Mouse (Mus musculus) heart, embryonic 10.5 days (tissue): Measurements from ENCODE around the gene Abhd11. TPM values are rescaled to one million over a fixed set of nuclear protein-coding genes. Genes with fewer than 3 reads are reported as not detected.
A peak's percentile ranks its signal among the peaks of the same experiment; 100 is the strongest.

Experiments used
- DNase-seq: peaks from one replicate; pipeline ENCODE4 v3.0.0-alpha.2; 2017; ENCODE audit warnings: low spot score
- H3K27ac ChIP-seq: fragments of 300-500 bp; sonication (generic); 2 replicates; pipeline ENCODE4 v1.5.1; 2016; ENCODE audit warnings: mild to moderate bottlenecking
- H3K27me3 ChIP-seq: fragments of 300-500 bp; sonication (generic); 2 replicates; pipeline ENCODE4 v1.6.1; 2016; ENCODE audit warnings: mild to moderate bottlenecking; ENCODE audit not compliant: poor library complexity, insufficient read depth, severe bottlenecking
- H3K36me3 ChIP-seq: fragments of 300-500 bp; sonication (generic); 2 replicates; pipeline ENCODE4 v1.6.1; 2016; ENCODE audit warnings: mild to moderate bottlenecking, moderate library complexity
- H3K4me1 ChIP-seq: fragments of 300-500 bp; sonication (generic); 2 replicates; pipeline ENCODE4 v1.6.1; 2016; ENCODE audit warnings: mild to moderate bottlenecking
- H3K4me3 ChIP-seq: fragments of 300-500 bp; sonication (generic); 2 replicates; pipeline ENCODE4 v1.5.1; 2016; ENCODE audit warnings: mild to moderate bottlenecking, moderate library complexity
- H3K9me3 ChIP-seq: fragments of 300-500 bp; sonication (generic); 2 replicates; pipeline ENCODE4 v1.6.1; 2016; ENCODE audit warnings: mild to moderate bottlenecking, moderate library complexity
- WGBS: fragments of 180-500 bp; shearing (Covaris S2); methylation state at CpG from one replicate; pipeline ENCODE4 v1.1.7; 2016; 5-methylcytosine and 5-hydroxymethylcytosine counted together
- polyA plus RNA-seq: library from polyadenylated mRNA; unstranded; fragments of >200 nt; fragmentation: Nextera tagmentation; extraction: Ambion mirVana; gene quantifications from 2 replicates; pipeline ENCODE4 v1.2.1, GENCODE M21; 2016

The Abhd11 gene
- polyA plus RNA-seq, 1 experiment from 2014 or later: 57.8 TPM

- WGBS: 89% methylated on average over 4 of the region's 4 CpGs
Observed at GRCm38 (mm10) chr5:134999797-135000196, 9.2 kb upstream of the Abhd11 start.

GRCm38 (mm10) chr5:135000751-135001150 lies 8.2 kb upstream of the Abhd11 start:
- Histone ChIP-seq H3K9me3 (no peaks in the 10 kb centered on the region), H3K27ac (peak overlapping the region; percentile 24; the same call in 1 of the 2 replicates), H3K27me3 (0 out of 2 replicates have a peak, but pooled peaks cover 6% of the 10 kb centered on the region), H3K36me3 (no peaks in the 10 kb centered on the region), H3K4me3 (0 out of 2 replicates have a peak overlapping the region, but pooled peaks have one; percentile 36), H3K4me1 (peaks cover 14% of the 10 kb centered on the region)
- WGBS: 59% methylated on average over 16 of the region's 16 CpGs
- no peak for DNase-seq

More at GRCm38 (mm10) chr5:134999797-135000196, 9.2 kb upstream of the Abhd11 start:
- Histone ChIP-seq H3K9me3 (no peaks in the 10 kb centered on the region), H3K36me3 (no peaks in the 10 kb centered on the region), H3K27me3 (no peaks in the 10 kb centered on the region), H3K4me1 (peaks cover 14% of the 10 kb centered on the region), H3K27ac (no peak overlapping the region), H3K4me3 (no peak overlapping the region)
- DNase-seq: no peak

GRCm38 (mm10) chr5:135001309-135001708 lies 7.6 kb upstream of the Abhd11 start:
- Histone ChIP-seq H3K9me3 (no peaks in the 10 kb centered on the region), H3K4me3 (peak overlapping the region; percentile 36), H3K27ac (peak overlapping the region; percentile 24; the same call in 1 of the 2 replicates), H3K27me3 (0 out of 2 replicates have a peak, but pooled peaks cover 6% of the 10 kb centered on the region), H3K4me1 (peaks cover 14% of the 10 kb centered on the region), H3K36me3 (no peaks in the 10 kb centered on the region)
- 6% methylated on average over 14 of the region's 14 CpGs for WGBS
- DNase-seq: no peak

DNA sequence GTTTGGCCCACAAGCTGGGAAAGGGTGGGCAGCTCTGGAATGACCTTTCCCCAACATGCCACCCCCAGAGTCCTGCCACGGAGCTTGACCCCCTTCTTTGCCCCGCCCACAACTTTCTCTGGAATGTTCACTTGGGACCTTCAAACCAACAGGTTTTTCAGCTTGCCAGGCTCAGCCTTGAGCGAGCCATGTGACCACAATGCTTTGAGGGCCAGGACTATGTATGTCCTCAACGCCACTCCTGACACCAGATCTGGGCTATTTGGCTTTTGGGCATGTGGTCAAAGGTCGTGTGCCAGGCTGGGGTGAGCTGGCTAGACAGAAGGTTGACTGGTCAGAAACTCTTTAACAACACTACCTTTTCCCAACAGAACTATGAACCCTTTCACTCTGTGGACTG lies 6.8 kb upstream of the Abhd11 start:
- Histone ChIP-seq H3K27ac (no peak overlapping the region), H3K4me1 (peaks cover 14% of the 10 kb centered on the region), H3K4me3 (no peak overlapping the region), H3K9me3 (no peaks in the 10 kb centered on the region), H3K27me3 (0 out of 2 replicates have a peak, but pooled peaks cover 6% of the 10 kb centered on the region), H3K36me3 (no peaks in the 10 kb centered on the region)
- 56% methylated on average over 5 of the region's 5 CpGs for WGBS
- no peak for DNase-seq

DNA sequence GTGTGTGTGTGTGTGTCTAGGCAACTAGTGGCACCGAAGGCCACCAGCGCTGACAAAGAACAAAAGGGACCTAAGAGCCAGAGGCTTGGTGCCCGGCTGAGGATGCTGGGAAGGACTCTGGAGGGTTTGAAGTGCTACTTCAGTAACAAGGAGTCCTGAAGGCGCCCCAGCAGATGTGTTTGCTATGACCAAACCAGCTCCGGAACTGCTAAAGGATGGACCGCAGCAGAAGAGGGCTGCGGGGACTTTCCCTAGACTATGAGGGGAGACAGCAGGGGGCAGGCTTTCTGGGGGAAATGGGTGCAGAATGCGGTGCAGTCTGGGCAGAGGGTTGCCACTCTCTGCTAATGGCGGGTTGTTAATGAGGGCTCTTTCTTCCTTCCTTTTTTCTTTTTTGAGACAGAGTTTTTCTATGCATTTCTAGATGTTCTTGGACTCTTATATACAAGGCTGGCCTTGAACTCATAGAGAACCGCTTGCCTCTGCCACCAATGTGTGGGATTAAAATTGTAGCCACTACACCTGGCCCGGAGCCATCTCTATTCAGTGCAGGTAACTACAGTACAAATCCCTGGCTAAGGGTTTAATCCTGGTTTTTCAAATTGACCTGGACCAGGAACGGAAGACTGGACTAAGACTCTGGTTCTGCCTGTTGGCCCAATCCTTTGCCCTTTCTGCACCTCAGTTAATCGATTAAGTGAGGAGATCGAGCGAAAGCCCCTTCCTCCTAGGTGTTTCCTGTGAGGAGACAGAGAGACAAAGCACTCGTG lies 965 bp upstream of the Abhd11 start:
- 29% methylated on average over 16 of the region's 16 CpGs for WGBS
- no peaks in the 10 kb centered on the region for H3K9me3 ChIP-seq
- peak overlapping the region; percentile 97 for H3K27ac ChIP-seq
- DNase-seq: no peak
- H3K4me1 ChIP-seq: peaks cover 40% of the 10 kb centered on the region
- H3K4me3 ChIP-seq: peak overlapping the region; percentile 75
- H3K27me3 ChIP-seq: 0 out of 2 replicates have a peak, but pooled peaks cover 6% of the 10 kb centered on the region
- H3K36me3 ChIP-seq: peaks cover 6% of the 10 kb centered on the region

- Histone ChIP-seq H3K9me3 (no peaks in the 10 kb centered on the region), H3K27me3 (0 out of 2 replicates have a peak, but pooled peaks cover 6% of the 10 kb centered on the region), H3K27ac (peak overlapping the region; percentile 97), H3K4me1 (peaks cover 42% of the 10 kb centered on the region), H3K4me3 (peak overlapping the region; percentile 75), H3K36me3 (peaks cover 6% of the 10 kb centered on the region)
- WGBS: under 1% methylated on average over 37 of the region's 37 CpGs
- DNase-seq: peak; percentile 96
Observed at GRCm38 (mm10) chr5:135009590-135010319, 803 bp downstream of the Abhd11 start.

GRCm38 (mm10) chr5:135010320-135010709 lies 1.4 kb downstream of the Abhd11 start:
- WGBS: 60% methylated on average over 7 of the region's 7 CpGs
- 0 out of 2 replicates have a peak, but pooled peaks cover 3% of the 10 kb centered on the region for H3K27me3 ChIP-seq

DNA sequence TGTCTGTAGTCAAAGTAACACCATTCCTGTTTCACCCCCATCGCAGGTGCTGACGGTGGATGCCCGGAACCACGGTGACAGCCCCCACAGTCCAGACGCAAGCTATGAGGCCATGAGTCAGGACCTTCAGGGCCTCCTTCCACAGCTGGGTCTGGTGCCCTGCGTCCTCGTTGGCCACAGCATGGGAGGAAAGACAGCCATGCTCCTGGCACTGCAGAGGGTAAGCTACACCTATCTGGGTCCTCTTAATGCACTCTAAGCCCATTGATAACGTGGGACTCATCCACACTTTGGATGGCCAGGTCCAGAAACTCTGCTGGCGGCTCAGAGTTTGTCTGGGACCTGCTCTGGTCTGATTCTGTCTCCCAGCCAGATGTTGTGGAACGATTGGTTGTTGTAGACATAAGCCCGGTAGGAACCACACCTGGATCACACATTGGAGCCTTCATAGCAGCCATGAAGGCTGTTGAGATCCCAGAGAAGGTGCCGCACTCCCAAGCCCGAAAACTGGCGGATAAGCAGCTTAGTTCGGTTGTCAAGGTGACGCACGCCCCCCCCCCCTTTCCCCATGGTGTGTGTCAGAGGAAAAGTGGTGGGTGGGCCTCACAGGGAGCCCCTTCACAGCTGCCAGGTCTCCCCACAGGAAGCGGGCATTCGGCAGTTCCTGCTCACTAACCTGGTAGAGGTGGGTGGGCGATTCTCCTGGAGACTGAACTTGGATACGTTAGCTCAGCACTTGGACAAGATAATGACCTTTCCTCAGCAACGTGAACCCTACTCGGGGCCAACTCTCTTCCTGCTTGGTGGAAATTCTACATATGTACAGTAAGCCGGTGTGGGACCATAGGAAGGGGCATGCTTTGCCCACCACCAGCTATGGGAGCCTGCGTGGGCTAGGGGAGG lies 2.1 kb downstream of the Abhd11 start:
- WGBS: 88% methylated on average over 25 of the region's 25 CpGs
- no peaks in the 10 kb centered on the region for H3K9me3 ChIP-seq
- H3K27ac ChIP-seq: peak overlapping the region; percentile 67; the same call in 1 of the 2 replicates
- no peak for DNase-seq
- peaks cover 6% of the 10 kb centered on the region for H3K36me3 ChIP-seq
- peaks cover 44% of the 10 kb centered on the region for H3K4me1 ChIP-seq
- no peaks in the 10 kb centered on the region for H3K27me3 ChIP-seq
- H3K4me3 ChIP-seq: 0 out of 2 replicates have a peak overlapping the region, but pooled peaks have one; percentile 75

More at GRCm38 (mm10) chr5:135010320-135010709, 1.4 kb downstream of the Abhd11 start:
- Histone ChIP-seq H3K4me3 (peak overlapping the region; percentile 75), H3K36me3 (peaks cover 6% of the 10 kb centered on the region), H3K27ac (peak overlapping the region; percentile 97), H3K9me3 (no peaks in the 10 kb centered on the region), H3K4me1 (peaks cover 42% of the 10 kb centered on the region)
- no peak for DNase-seq

DNA sequence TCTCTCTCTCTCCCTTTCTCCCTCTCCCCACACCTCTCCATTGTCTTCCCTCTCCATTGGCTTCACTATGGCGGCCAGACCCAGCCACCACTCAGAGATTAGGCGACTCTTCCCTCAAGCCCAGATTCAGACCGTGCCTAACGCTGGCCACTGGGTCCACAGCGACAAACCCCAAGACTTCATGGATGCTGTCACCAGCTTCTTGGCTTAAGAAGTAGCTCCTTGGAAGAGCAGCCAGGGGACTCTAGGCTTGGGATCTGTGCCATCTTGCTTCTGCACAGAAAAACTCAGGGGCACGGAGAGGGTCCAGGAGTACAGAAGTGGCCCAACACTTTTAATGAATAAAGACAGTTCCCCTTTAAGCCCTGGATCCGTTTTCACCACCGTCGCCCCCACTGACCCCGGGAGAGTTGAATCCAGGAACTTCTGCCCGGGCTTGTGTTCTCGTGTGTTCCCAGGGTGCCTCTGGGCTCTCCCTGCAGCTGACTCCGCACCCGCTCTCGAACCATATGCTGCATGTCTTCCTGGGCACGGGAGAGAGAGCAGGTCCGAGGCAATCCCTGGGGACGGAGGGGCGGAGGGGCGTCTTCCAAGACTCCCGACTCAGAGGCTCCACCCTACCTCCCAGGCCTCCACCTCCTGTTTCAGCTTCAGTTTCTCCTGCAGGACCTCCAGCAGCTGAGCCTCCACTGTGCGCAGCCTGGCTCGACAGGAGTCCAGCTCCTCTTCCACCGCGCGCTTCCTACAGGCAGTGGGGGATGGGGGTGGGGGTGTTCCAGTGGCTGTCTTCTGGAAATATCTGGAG lies 3.1 kb downstream of the Abhd11 start:
- DNase-seq: no peak
- Histone ChIP-seq H3K4me3 (peak overlapping the region; percentile 43), H3K36me3 (peaks cover 6% of the 10 kb centered on the region), H3K4me1 (peaks cover 46% of the 10 kb centered on the region), H3K9me3 (no peaks in the 10 kb centered on the region), H3K27ac (peak overlapping the region; percentile 67), H3K27me3 (no peaks in the 10 kb centered on the region)
- WGBS: 25% methylated on average over 26 of the region's 26 CpGs

DNA sequence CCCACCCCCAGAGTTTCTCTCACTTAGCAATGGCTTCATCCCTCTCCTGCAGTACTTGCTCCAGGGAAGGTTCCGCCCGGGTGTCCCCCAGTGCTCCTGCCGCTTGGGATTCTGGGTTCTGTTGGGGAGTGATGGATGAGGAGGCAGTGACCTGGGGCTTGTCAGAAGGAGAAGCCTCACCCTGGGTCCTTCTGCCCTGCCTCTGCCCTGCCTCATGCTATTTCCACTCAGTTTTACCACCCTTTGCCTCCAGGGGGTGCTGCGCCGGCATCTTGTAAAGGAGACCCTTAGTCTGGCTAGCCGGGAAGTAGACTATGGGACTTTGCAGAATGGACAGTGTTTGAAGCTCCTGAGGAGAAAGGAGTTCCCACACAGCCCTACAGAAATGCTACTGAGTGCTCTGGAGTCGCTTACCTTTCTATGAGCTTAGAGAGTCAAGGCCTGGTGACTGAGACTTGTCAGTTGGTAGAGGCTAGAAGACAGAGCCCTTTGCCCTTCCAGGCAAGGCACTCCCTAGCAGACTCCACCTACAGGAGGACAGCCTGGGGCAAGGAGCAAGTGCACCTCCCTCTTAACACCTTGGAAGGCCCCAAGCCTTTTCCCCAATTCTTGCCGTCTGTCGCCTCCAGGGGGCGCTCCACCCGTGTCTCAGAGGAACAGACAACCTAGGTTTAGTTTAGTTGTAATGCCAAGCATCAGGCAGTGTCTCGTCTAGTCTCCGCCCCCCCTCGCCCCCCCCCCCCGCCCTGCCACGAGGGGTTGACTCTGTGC lies 3.9 kb downstream of the Abhd11 start:
- peaks cover 43% of the 10 kb centered on the region for H3K4me1 ChIP-seq
- H3K27me3 ChIP-seq: no peaks in the 10 kb centered on the region
- peaks cover 6% of the 10 kb centered on the region for H3K36me3 ChIP-seq
- H3K27ac ChIP-seq: peak overlapping the region; percentile 67; the same call in 1 of the 2 replicates
- peak; percentile 88 for DNase-seq
- WGBS: 4% methylated on average over 16 of the region's 16 CpGs
- H3K9me3 ChIP-seq: no peaks in the 10 kb centered on the region
- H3K4me3 ChIP-seq: peak overlapping the region; percentile 43

DNA sequence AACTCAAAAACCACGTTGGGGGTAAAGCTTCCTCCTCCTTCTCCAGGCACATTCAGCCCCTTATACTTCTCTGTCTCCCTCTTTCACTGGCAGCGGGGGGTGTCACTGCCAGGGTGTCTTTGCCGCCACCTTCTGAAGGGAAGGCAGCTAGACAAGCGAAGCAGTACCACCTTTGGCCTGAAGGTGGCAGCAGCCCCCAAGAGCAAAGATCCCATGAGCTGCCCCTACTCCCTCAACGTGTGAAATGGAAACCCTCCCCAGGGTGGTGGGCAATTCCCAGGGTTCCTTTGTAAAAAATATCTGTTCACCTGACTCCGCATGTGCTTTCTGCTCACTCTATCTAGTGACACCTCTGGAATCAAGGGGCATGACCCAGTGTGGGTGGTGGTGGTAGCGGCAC lies 6.5 kb downstream of the Abhd11 start:
- peaks cover 31% of the 10 kb centered on the region for H3K4me1 ChIP-seq
- peaks cover 6% of the 10 kb centered on the region for H3K36me3 ChIP-seq
- peak; percentile 92 for DNase-seq
- 13% methylated on average over 7 of the region's 7 CpGs for WGBS
- no peaks in the 10 kb centered on the region for H3K9me3 ChIP-seq
- no peak overlapping the region for H3K4me3 ChIP-seq
- H3K27ac ChIP-seq: no peak overlapping the region
- no peaks in the 10 kb centered on the region for H3K27me3 ChIP-seq
